Mouse (Mus musculus): ENCODE data around the gene Gm5447.

GRCm38 (mm10) chr13:31021927-31022326 lies 47.9 kb downstream of the Gm5447 start:
- TF ChIP-seq CTCF (IDR thresholded peaks at IDR 0.05), result no peak
- TF ChIP-seq EP300 (IDR thresholded peaks at IDR 0.05), result no peak
